Mouse (Mus musculus) layer of hippocampus, postnatal 14 days (tissue): ENCODE results near the gene Sfswap. TPM values are rescaled to one million over a fixed set of nuclear protein-coding genes. Genes with fewer than 3 reads are reported as not detected.
"Not testable (repeated sequence)": the region's sequence is repeated elsewhere in the genome, so short reads cannot be mapped to it uniquely, and the experiment has no call there.

Source experiments
- DNase-seq, 2 experiments: peaks; one replicate each; pipeline ENCODE4 v3.0.0; 2021 to 2022; ENCODE audit warnings: low spot score in 2 of 2, mixed read lengths in 1 of 2
- total RNA-seq, 2 experiments: library from RNA; stranded (reverse); gene quantifications; 2 replicates each; pipeline ENCODE4 v1.2.3; 2021

Gene Sfswap
- total RNA-seq, 2 experiments from 2014 or later = 118 to 125 TPM

DNA sequence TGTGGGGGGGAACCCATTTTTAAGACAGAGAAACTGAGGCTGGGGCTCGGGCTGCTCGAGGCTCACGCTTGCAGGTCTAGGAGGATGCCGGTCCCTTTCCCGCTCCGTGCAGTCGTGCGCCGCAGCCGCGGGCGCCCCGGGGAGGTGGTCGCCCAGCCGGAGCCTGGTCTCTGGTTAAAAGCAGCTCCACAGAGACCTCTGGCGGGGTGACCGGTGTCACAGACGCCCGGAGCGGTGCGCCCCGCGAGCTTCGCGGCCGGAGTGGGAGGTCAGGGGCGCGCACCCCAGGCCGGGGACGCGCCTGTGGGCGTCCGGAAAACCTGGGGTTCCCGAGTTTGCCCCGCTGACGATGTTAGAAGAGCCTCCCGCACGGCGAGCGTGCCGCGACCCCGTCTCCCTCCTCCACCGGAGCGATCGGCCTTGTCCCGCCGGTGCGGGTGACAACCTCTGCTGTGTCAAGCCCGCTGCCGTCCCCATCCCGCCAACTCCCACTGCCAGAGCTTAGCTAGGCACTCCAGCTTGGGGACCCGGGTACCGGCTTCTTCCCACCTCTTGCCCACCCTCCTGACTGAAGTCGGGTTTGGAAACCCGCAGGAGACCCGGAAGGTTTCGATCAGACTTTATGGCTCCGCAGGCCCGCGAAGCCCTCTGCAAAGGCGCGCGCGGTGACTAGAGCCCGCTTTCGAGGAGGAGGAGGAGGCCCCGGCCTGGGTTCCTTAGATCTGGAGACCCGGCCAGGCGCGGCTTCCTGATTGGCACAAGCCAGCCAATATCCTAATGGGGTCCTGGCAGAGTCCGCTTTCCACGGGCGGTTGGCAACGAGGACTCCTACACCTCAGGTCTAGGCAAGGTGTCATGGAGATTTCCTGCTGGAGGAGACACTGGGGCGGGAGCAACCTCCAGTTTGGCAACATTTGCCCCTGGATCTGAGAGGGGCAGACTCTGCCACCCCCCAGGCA, 83.8 kb downstream of the Sfswap start:
- DNase-seq = peak; percentile 43 to 47

DNA sequence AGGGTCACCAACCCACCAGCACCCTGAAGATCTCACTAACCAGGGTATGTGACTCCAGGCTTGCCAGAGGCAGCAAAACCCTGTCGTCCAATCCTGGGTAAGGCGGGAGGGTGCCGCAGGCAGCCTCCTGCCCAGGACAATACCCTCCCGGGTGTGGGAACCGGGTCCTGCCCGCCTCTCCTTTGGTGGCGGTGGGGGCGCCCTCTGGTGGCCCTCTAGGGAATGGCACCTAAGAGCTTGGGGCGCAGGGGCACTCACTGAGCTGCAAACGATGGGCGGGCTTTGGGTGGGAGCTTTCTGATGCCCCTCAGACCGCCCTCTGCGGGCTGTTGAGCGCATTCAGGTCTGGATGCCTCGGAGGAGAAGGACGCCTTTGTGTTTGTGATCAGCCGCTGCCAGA, 85.0 kb downstream of the Sfswap start:
- DNase-seq = peak; percentile 88 to 89

DNA sequence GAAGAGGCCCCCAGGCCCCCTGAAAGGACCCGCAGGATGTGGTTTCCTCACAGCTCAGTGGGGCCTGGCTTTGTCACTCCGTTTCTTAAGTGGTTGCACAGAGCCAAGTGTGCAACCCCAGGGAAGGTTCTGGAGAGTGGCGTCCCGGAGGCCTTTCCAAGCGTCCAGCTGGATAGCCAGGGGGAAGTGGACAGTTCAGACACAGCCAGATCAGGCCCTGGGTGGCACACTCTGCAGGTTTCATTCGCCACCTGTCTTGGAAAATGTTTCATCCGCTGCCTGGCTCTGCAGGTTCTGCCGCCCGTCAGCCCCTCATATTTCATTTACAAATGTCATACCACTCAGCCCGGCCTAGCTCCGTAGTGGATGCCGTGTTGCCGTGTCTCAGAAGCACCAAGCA, 85.5 kb downstream of the Sfswap start:
- DNase-seq = no peak

DNA sequence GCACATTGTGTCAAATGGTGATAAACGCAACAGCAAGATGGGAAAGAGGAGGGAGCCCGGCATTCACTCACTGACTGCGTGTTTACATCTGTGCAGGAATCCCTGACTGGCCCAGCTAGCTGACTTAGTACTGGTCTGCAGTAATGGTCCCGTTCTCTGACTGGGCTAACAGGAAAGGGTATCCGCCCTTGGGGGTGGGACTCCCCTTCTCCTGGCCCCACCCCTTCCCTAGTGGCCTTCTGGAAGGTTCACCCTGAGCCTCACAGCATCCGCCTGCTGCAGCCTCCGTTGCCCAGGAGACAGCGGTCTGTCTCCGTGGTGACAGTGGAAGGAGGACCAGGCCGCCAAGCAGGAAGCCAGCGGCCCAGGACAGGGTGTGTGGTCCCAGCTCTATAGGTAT, 89.9 kb downstream of the Sfswap start:
- peak in 1 of 2 experiments; percentile 31 for DNase-seq

DNA sequence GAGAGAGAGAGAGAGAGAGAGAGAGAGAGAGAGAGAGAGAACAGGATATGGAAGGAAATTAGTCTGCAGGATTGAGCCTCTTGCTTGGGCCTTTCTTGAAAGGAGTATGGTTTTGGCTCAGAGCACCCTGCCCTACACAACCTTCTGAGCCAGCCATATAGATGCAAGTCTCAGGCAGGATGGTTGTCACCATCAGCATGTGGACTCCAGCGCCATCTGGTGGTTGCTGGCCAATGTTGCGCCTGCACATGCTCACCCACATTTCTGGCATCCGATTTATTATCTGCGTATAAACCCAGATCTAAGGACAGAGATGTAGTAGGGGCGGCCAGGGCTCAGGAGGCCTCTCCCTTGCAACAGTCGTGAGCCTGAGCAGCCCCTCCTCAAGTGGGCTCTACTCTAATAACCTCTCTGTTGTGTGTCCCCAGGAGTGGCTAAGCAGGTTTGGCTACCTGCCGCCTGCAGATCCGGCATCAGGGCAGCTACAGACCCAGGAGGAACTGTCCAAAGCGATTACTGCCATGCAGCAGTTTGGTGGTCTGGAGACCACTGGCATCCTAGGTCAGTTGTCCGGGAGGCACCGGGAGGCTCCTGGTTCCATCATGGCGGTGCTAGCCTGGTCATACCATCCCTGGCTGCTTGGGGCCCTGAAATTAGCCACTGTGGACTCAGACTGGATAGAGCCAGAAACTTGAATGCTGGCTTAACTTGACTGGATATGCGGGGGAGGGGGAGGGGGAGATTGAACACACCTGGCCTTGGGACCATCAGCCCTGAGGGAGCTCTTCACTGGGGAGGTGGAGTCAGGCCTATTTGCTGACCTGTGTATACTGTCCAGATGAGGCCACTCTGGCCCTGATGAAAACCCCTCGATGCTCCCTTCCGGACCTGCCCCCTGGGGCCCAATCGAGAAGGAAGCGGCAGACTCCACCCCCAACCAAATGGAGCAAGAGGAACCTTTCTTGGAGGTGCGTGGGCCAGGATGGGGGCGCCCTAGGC, 93.4 kb downstream of the Sfswap start:
- peak; percentile 81 to 89 for DNase-seq

DNA sequence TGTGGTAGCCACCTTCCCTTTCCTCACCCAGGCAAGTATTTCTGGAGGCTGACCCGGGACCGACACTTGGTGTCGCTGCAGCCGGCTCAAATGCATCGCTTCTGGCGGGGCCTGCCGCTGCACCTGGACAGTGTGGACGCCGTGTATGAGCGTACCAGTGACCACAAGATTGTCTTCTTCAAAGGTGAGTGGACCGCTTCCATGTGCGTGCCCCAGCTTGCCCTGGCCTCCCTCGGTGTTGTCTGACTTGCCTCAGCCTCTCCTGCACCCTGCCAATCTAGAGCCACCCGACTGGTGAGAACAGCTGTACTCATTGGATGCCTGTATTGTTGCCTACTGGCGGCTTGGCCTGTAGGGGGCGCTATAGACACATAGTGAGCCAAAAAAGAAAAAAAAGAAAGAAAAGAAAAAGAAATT, 101.1 kb downstream of the Sfswap start:
- no peak for DNase-seq

DNA sequence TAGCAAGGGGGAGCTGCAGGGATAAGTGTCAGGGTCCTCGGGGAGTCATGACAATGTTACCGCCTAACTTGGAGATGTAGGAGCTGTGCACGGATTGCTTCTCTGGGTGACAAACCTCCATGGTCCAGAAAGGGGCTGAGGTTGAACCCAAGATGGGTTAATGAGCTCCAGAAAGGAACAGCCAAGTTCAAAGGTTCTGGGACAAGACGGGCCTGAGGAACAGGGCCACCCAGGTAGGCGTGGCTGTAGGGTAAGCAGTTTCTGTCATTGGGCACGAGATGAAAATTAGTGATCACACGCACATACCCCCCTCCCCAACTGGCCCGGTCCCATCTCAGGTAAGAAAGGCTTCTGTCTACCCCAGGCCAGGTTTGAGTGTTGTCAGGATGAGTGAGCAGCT, 106.5 kb downstream of the Sfswap start:
- DNase-seq = no peak

DNA sequence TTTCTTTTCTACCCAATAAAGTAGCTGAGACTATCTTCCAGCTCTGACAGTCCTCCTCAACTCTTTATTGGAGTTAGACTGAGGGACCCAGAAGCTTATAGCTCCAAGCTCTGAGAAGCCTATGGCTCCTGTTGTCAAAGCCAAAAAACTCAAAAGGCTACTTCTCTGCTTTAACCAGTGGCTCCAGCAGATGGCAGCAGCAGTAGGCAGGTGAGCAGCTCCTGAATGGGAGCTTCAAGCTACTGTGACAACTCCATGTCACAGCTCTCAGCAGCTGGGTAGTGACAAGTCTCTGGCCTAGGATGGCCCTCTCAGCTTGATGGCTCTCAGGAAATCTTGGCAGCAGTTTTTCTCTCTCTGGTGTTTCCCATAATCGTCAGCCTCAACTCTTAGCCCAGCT, 110.0 kb downstream of the Sfswap start:
- DNase-seq = peak; percentile 67 to 79

DNA sequence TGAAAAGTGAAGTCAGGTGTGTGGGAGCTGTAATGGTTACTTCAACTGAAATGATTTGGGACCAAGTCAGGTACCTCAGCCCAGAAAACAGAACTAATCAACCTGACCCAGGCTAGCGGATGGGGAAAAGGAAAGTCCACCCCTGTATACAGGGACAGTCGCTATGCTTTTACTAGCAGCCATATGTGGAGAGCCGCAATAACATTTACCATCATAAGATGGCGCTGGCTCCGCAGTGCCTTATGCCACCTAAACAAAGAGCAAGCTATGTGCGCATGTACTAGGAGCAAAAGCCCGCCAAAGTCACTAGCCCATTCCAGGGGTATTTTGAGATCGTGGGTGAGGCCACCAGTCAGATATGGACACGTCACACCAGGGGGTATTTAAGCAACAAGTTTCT, 119.6 kb downstream of the Sfswap start:
- not testable (repeated sequence) for DNase-seq

Other genes with a start within 250 kb of the Sfswap start
- gene Mmp17, start 82.9 kb downstream of the Sfswap start, total RNA-seq = 10 to 100 TPM; 80.3 to 85.9 TPM
- 1 to 10 TPM; 5.9 to 6.2 TPM for gene Zfp11, start 168.9 kb downstream of the Sfswap start, total RNA-seq
- not detected for gene Sept14, start 207.3 kb downstream of the Sfswap start, total RNA-seq
- 10 to 100 TPM; 70.8 to 73.2 TPM for gene Mrps17, start 214.3 kb downstream of the Sfswap start, total RNA-seq
- gene Nipsnap2, start 223.8 kb downstream of the Sfswap start, total RNA-seq = 10 to 100 TPM; 81.8 to 88.3 TPM